Comparison of ENCODE assay signal across 12 mouse cellular contexts in the genomic region with DNA sequence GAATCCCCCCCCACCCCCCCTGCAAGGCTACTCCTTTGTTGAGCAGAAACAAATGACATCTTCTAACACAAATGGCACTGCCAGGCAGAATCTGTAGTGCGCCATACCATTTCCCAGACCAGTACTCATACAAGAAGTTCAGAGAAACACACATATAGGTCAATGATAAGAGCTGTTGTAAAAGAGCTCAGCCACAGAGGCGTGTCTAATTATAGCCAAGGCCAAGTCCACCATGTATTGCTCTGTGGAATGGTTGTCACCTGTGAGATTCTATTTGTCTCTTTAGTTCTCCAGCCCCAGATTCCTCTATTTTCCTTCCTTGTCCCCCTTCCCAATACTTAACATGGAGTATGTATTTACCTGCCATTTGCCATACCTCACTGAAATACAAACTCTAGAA.
"Had no signal": no experiment of that assay in that cellular context is flagged by ENCODE, and none has a peak within 500 bp of the region (broad histone marks: within the 10 kb centered on the region; RNA-seq: fewer than 3 reads in every experiment).

No protein-coding gene starts in this region.

- H3K27ac ChIP-seq: liver, embryonic 12.5 days; liver, embryonic 14.5 days; midbrain, embryonic 10.5 days; midbrain, embryonic 12.5 days; midbrain, embryonic 15.5 days; neural tube, embryonic 12.5 days had no signal

- H3K4me2 ChIP-seq: liver, embryonic 12.5 days; lung, embryonic 14.5 days; midbrain, embryonic 12.5 days; midbrain, embryonic 15.5 days; neural tube, embryonic 12.5 days had no signal

- DNase-seq: lung, adult 18-20 months; lung, embryonic 14.5 days; lung, postnatal 10 days; lung, postnatal 4 days; right cerebral cortex, postnatal 14 days; spleen, adult 18-20 months had no signal

- H3K36me3 ChIP-seq: liver, embryonic 12.5 days; midbrain, embryonic 10.5 days; midbrain, embryonic 12.5 days; midbrain, embryonic 15.5 days; neural tube, embryonic 12.5 days had no signal

- H3K27me3 ChIP-seq: liver, embryonic 12.5 days; midbrain, embryonic 12.5 days; midbrain, embryonic 15.5 days; neural tube, embryonic 12.5 days had no signal

- H3K9me3 ChIP-seq: liver, embryonic 12.5 days; midbrain, embryonic 10.5 days; midbrain, embryonic 12.5 days; midbrain, embryonic 15.5 days; neural tube, embryonic 12.5 days had no signal

- H3K4me1 ChIP-seq: liver, embryonic 12.5 days; midbrain, embryonic 10.5 days; midbrain, embryonic 12.5 days; midbrain, embryonic 15.5 days; neural tube, embryonic 12.5 days had no signal

- H3K4me3 ChIP-seq: liver, embryonic 12.5 days; midbrain, embryonic 10.5 days; midbrain, embryonic 12.5 days; midbrain, embryonic 15.5 days; neural tube, embryonic 12.5 days had no signal

- H3K9ac ChIP-seq: liver, embryonic 12.5 days; liver, embryonic 14.5 days; lung, embryonic 14.5 days; midbrain, embryonic 12.5 days; midbrain, embryonic 15.5 days; neural tube, embryonic 12.5 days had no signal

- ATAC-seq: liver, embryonic 12.5 days; midbrain, embryonic 15.5 days had no signal
